Mouse (Mus musculus) heart, embryonic 11.5 days (tissue): Measurements from ENCODE around the gene Tnfaip1. TPM values are rescaled to one million over a fixed set of nuclear protein-coding genes. Genes with fewer than 3 reads are reported as not detected.
"Not testable (repeated sequence)": the region's sequence is repeated elsewhere in the genome, so short reads cannot be mapped to it uniquely, and the experiment has no call there.

Experiments
- ATAC-seq: fragments of 200-750 bp; cut with Nextera tagmentation; replicated peaks from 2 replicates; pipeline ENCODE4 v1.8.0; 2017; ENCODE audit warnings: moderate library complexity; ENCODE audit not compliant: insufficient number of reproducible peaks, low FRiP score, low TSS enrichment
- H3K27ac ChIP-seq: fragments of 300-500 bp; sonication (generic); 2 replicates; pipeline ENCODE4 v1.5.1; 2014; ENCODE audit warnings: mild to moderate bottlenecking, low read depth, low read length
- H3K27me3 ChIP-seq: fragments of 300-500 bp; sonication (generic); 2 replicates; pipeline ENCODE4 v1.6.1; 2014; ENCODE audit warnings: mild to moderate bottlenecking, low read length, mixed read lengths; ENCODE audit not compliant: control insufficient read depth, insufficient read depth
- H3K36me3 ChIP-seq: fragments of 300-500 bp; sonication (generic); 2 replicates; pipeline ENCODE4 v1.6.1; 2014; ENCODE audit warnings: mild to moderate bottlenecking, low read length, moderate library complexity, mixed read lengths; ENCODE audit not compliant: control insufficient read depth, insufficient read depth
- H3K4me1 ChIP-seq: fragments of 300-500 bp; sonication (generic); 2 replicates; pipeline ENCODE4 v1.6.1; 2014; ENCODE audit warnings: low read length; ENCODE audit not compliant: control insufficient read depth, insufficient read depth
- H3K4me2 ChIP-seq: fragments of 300-500 bp; sonication (generic); 2 replicates; pipeline ENCODE4 v1.6.1; 2014; ENCODE audit warnings: mild to moderate bottlenecking, moderate library complexity
- H3K4me3 ChIP-seq: fragments of 300-500 bp; sonication (generic); 2 replicates; pipeline ENCODE4 v1.5.1; 2014; ENCODE audit warnings: low read depth, low read length
- H3K9ac ChIP-seq: fragments of 300-500 bp; sonication (generic); 2 replicates; pipeline ENCODE4 v1.6.1; 2014; ENCODE audit warnings: mild to moderate bottlenecking, low read depth, low read length, moderate library complexity
- H3K9me3 ChIP-seq: fragments of 300-500 bp; sonication (generic); replicated peaks from 2 replicates; pipeline ENCODE4 v1.6.1; 2016; ENCODE audit warnings: low read length; ENCODE audit not compliant: control insufficient read depth
- WGBS: fragments of 180-500 bp; shearing (Covaris S2); extraction: QIAGEN DNeasy Blood & Tissue Kit; methylation state at CpG from one replicate; pipeline ENCODE4 v1.1.7; 2014; ENCODE audit not compliant: insufficient replicate concordance; 5-methylcytosine and 5-hydroxymethylcytosine counted together
- polyA plus RNA-seq: library from polyadenylated mRNA; unstranded; fragments of >200 nt; fragmentation: Nextera tagmentation; extraction: Ambion mirVana; gene quantifications from 2 replicates; pipeline ENCODE4 v1.2.1, GENCODE M21; 2014

The Tnfaip1 gene
- polyA plus RNA-seq, 1 experiment from 2014 or later: 81.1 TPM

DNA sequence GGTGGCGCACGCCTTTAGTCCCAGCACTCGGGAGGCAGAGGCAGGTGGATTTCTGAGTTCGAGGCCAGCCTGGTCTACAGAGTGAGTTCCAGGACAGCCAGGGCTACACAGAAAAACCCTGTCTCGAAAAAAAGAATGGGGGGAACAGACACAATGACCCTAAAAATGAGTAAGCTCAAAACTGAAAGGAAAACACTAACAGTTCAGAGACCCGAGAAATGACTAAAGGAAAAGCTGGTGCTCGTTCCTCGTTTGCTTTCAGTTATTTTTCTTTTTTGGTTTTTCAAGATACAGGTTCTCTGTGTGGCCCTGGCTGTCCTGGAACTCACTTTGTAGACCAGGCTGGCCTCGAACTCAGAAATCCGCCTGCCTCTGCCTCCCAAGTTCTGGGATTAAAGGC lies 4.6 kb downstream of the Tnfaip1 start:
- 87% methylated on average over 10 of the region's 10 CpGs for WGBS
- not testable (repeated sequence) for ATAC-seq, H3K4me3 ChIP-seq

GRCm38 (mm10) chr11:78531046-78531445 lies 5.1 kb downstream of the Tnfaip1 start:
- Histone ChIP-seq H3K9ac (no peak overlapping the region), H3K27ac (peak overlapping the region; percentile 76), H3K36me3 (peaks cover 11% of the 10 kb centered on the region), H3K4me3 (no peak overlapping the region), H3K9me3 (no peaks in the 10 kb centered on the region), H3K4me1 (peaks cover 12% of the 10 kb centered on the region), H3K4me2 (peak overlapping the region; percentile 19; the same call in 1 of the 2 replicates), H3K27me3 (no peaks in the 10 kb centered on the region)
- WGBS: 61% methylated on average over 6 of the region's 6 CpGs
- ATAC-seq: no peak

More for the DNA sequence above, 4.6 kb downstream of the Tnfaip1 start:
- H3K27me3 ChIP-seq, H3K4me2 ChIP-seq, H3K9ac ChIP-seq, H3K36me3 ChIP-seq, H3K9me3 ChIP-seq: not testable (repeated sequence)
- H3K27ac ChIP-seq: peak overlapping the region; percentile 76
- peaks cover 12% of the 10 kb centered on the region for H3K4me1 ChIP-seq

DNA sequence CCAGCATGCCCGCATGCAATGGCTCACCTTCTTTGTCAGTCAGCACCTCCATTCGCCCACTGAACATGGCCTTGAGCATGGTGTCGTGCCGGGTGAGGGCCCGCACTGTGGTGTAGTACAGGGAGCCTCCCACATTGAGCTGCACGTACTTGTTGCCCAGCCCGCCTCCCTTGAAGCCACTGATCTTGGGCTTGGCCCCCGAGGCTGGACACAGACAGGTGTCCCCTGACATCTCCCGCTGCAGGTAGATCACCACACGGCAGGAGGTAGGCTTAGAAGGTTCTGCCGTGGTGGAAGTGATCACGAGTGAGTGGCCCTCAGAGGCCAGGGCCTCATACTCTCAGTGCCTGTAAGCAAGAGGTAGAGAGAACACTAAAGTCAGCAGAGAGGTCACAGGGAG lies 6.1 kb downstream of the Tnfaip1 start:
- Histone ChIP-seq H3K36me3 (peaks cover 15% of the 10 kb centered on the region), H3K4me2 (no peak overlapping the region), H3K9ac (no peak overlapping the region), H3K27ac (no peak overlapping the region; the same call in 1 of the 2 replicates), H3K4me1 (peaks cover 10% of the 10 kb centered on the region), H3K27me3 (no peaks in the 10 kb centered on the region), H3K4me3 (no peak overlapping the region), H3K9me3 (no peaks in the 10 kb centered on the region)
- WGBS: 88% methylated on average over 12 of the region's 12 CpGs
- ATAC-seq: no peak

- no peak overlapping the region for H3K4me3 ChIP-seq
- peaks cover 26% of the 10 kb centered on the region for H3K36me3 ChIP-seq
- H3K4me2 ChIP-seq: no peak overlapping the region
- no peak overlapping the region for H3K9ac ChIP-seq
- no peak for ATAC-seq
- no peaks in the 10 kb centered on the region for H3K9me3 ChIP-seq
- H3K27me3 ChIP-seq: no peaks in the 10 kb centered on the region
- H3K27ac ChIP-seq: no peak overlapping the region
- H3K4me1 ChIP-seq: peaks cover 4% of the 10 kb centered on the region
- WGBS: 84% methylated on average over 9 of the region's 9 CpGs
Observed at GRCm38 (mm10) chr11:78528714-78529113, 7.4 kb downstream of the Tnfaip1 start.

DNA sequence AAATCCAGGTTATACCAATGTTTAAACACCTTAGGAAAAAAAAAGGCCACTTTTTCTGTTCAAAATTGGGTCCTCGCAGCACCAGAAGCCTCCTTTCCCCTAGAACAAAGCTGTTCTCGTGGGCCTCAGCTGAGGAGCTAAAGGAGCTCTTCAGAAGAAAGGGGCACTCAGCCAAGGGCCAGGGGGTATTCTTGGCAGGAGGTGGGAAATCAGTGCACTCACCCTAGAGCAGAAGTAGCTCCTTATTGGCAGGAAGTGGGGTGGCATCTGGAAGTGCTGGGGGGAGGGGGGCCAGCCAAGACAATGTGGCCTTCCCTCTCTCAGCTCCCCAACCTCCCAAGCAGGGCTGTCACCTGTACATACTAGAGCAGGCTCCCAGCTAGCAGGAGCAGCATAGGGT lies 11.3 kb downstream of the Tnfaip1 start:
- no peak overlapping the region for H3K9ac ChIP-seq
- peaks cover 44% of the 10 kb centered on the region for H3K36me3 ChIP-seq
- no peak overlapping the region for H3K4me2 ChIP-seq
- 91% methylated on average over 2 of the region's 2 CpGs for WGBS
- ATAC-seq: no peak
- H3K27ac ChIP-seq: no peak overlapping the region
- no peaks in the 10 kb centered on the region for H3K27me3 ChIP-seq
- no peak overlapping the region for H3K4me3 ChIP-seq
- H3K9me3 ChIP-seq: no peaks in the 10 kb centered on the region
- no peaks in the 10 kb centered on the region for H3K4me1 ChIP-seq

GRCm38 (mm10) chr11:78523241-78523955 lies 12.7 kb downstream of the Tnfaip1 start:
- Histone ChIP-seq H3K27me3 (no peaks in the 10 kb centered on the region), H3K9me3 (no peaks in the 10 kb centered on the region), H3K4me2 (no peak overlapping the region), H3K36me3 (peaks cover 49% of the 10 kb centered on the region), H3K27ac (no peak overlapping the region), H3K4me1 (no peaks in the 10 kb centered on the region), H3K4me3 (no peak overlapping the region), H3K9ac (no peak overlapping the region)
- no peak for ATAC-seq
- 75% methylated on average over 9 of the region's 9 CpGs for WGBS

DNA sequence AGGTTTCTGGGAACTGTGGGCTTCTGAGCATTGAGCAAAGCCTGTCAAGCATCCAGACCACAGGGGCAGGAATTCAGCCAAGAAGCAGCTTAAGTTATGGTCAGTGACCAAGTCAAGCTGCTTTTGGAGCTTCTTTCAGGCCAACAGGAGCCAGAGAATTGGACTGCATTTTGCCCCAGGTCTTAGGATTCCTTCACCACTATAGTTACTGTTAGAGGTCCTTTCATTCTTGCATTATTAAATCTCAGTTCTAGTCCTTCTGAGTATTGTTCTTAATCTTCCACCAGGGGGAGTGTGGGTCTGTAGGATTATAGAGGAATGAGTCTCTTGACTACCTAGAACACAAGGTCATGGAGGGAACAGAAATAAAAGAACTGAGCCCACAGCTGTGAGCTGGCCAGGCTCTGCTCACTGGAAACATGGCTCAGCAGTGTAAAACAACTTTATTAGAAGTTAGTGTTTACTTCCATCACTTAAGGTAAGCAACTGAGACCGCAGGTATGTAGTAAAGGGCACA lies 13.6 kb downstream of the Tnfaip1 start:
- no peak for ATAC-seq
- H3K4me2 ChIP-seq: no peak overlapping the region
- no peaks in the 10 kb centered on the region for H3K27me3 ChIP-seq
- H3K36me3 ChIP-seq: peaks cover 58% of the 10 kb centered on the region
- H3K9ac ChIP-seq: no peak overlapping the region
- WGBS: 87% methylated on average over 1 of the region's 1 CpGs
- H3K4me1 ChIP-seq: no peaks in the 10 kb centered on the region
- no peaks in the 10 kb centered on the region for H3K9me3 ChIP-seq
- H3K4me3 ChIP-seq: no peak overlapping the region
- no peak overlapping the region for H3K27ac ChIP-seq

- Histone ChIP-seq H3K4me1 (no peaks in the 10 kb centered on the region), H3K4me2 (no peak overlapping the region), H3K27ac (no peak overlapping the region), H3K27me3 (no peaks in the 10 kb centered on the region), H3K4me3 (no peak overlapping the region), H3K9me3 (no peaks in the 10 kb centered on the region), H3K9ac (no peak overlapping the region), H3K36me3 (peaks cover 60% of the 10 kb centered on the region)
- 87% methylated on average over 3 of the region's 3 CpGs for WGBS
- ATAC-seq: no peak
Observed at GRCm38 (mm10) chr11:78521880-78522279, 14.3 kb downstream of the Tnfaip1 start.

GRCm38 (mm10) chr11:78518931-78519330 lies 17.2 kb downstream of the Tnfaip1 start:
- H3K9ac ChIP-seq: no peak overlapping the region
- H3K27me3 ChIP-seq: no peaks in the 10 kb centered on the region
- no peaks in the 10 kb centered on the region for H3K9me3 ChIP-seq
- H3K4me1 ChIP-seq: no peaks in the 10 kb centered on the region
- H3K27ac ChIP-seq: no peak overlapping the region
- 85% methylated on average over 10 of the region's 10 CpGs for WGBS
- no peak overlapping the region for H3K4me3 ChIP-seq
- ATAC-seq: no peak
- no peak overlapping the region for H3K4me2 ChIP-seq
- H3K36me3 ChIP-seq: peaks cover 56% of the 10 kb centered on the region
